Mouse (Mus musculus) MEL (cell line): ENCODE data around the gene Mylk. TPM values are rescaled to one million over a fixed set of nuclear protein-coding genes. Genes with fewer than 3 reads are reported as not detected.

Experiments
- DNase-seq: peaks from one replicate; pipeline ENCODE4 v3.0.0; 2011; ENCODE audit warnings: low read depth, low spot score
- H3K27ac ChIP-seq: 2 replicates; pipeline ENCODE4 v1.5.1; 2012; ENCODE audit warnings: low read depth, mild to moderate bottlenecking, control low read depth, low read length, moderate library complexity; ENCODE audit not compliant: control insufficient read depth
- H3K27me3 ChIP-seq, 2 experiments: fragments of 150-350 bp in 1 of 2; sonication (generic) in 1 of 2; 2 replicates each; pipeline ENCODE4 v1.6.1; 2012; ENCODE audit warnings: low read length in 2 of 2, mild to moderate bottlenecking in 2 of 2, improper control_type of control experiment in 1 of 2, moderate library complexity in 1 of 2; ENCODE audit not compliant: insufficient read depth in 2 of 2, control insufficient read depth in 1 of 2
- H3K36me3 ChIP-seq, 2 experiments: 2 replicates each; pipeline ENCODE4 v1.6.1; 2012 to 2014; ENCODE audit warnings: low read length in 2 of 2, improper control_type of control experiment in 1 of 2, inconsistent platforms in 1 of 2, mild to moderate bottlenecking in 1 of 2; ENCODE audit not compliant: insufficient read depth in 2 of 2, control insufficient read depth in 1 of 2
- H3K4me1 ChIP-seq, 2 experiments: fragments of 150-350 bp in 1 of 2; sonication (generic) in 1 of 2; 2 replicates each; pipeline ENCODE4 v1.6.1; 2012; ENCODE audit warnings: low read length in 2 of 2, improper control_type of control experiment in 1 of 2, mild to moderate bottlenecking in 1 of 2; ENCODE audit not compliant: insufficient read depth in 2 of 2, control insufficient read depth in 1 of 2
- H3K4me3 ChIP-seq, 2 experiments: fragments of 150-350 bp in 1 of 2; sonication (generic) in 1 of 2; 2 replicates each; pipeline ENCODE4 v1.5.1; 2012; ENCODE audit warnings: low read depth in 2 of 2, low read length in 2 of 2, mild to moderate bottlenecking in 2 of 2, moderate library complexity in 2 of 2, control low read depth in 1 of 2, improper control_type of control experiment in 1 of 2; ENCODE audit not compliant: control insufficient read depth in 1 of 2, insufficient read depth in 1 of 2
- H3K79me2 ChIP-seq: 2 replicates; pipeline ENCODE4 v1.6.1; 2012; ENCODE audit warnings: mild to moderate bottlenecking, low read length, moderate library complexity; ENCODE audit not compliant: control insufficient read depth, poor library complexity, insufficient read depth
- H3K9ac ChIP-seq: 2 replicates; pipeline ENCODE4 v1.6.1; 2012; ENCODE audit warnings: low read depth, mild to moderate bottlenecking, control low read depth, low read length, moderate library complexity; ENCODE audit not compliant: control insufficient read depth, poor library complexity, severe bottlenecking
- H3K9me3 ChIP-seq: fragments of 150-350 bp; sonication (generic); replicated peaks from 2 replicates; pipeline ENCODE4 v1.6.1; 2012; ENCODE audit warnings: mild to moderate bottlenecking, low read length, improper control_type of control experiment, moderate library complexity; ENCODE audit not compliant: insufficient read depth
- CHD1 ChIP-seq: IDR thresholded peaks from 2 replicates; pipeline ENCODE4 v1.6.1; 2012; ENCODE audit warnings: low read depth, mild to moderate bottlenecking, inconsistent platforms, low read length, improper control_type of control experiment
- CHD2 ChIP-seq: IDR thresholded peaks from 2 replicates; pipeline ENCODE4 v1.6.1; 2011; ENCODE audit warnings: low read length, improper control_type of control experiment
- CTCF ChIP-seq, 3 experiments: IDR thresholded peaks in 2 of 3; conservative IDR thresholded peaks in 1 of 3; 2 replicates each; pipeline ENCODE4 v1.5.1; 2011 to 2012; ENCODE audit warnings: low read length in 3 of 3, low read depth in 2 of 3, mild to moderate bottlenecking in 2 of 3, improper control_type of control experiment in 1 of 3, inconsistent platforms in 1 of 3, mixed read lengths in 1 of 3, moderate library complexity in 1 of 3; ENCODE audit not compliant: control insufficient read depth in 1 of 3, insufficient read depth in 1 of 3, poor library complexity in 1 of 3, severe bottlenecking in 1 of 3
- E2F4 ChIP-seq: IDR thresholded peaks from 2 replicates; pipeline ENCODE4 v1.6.1; 2011; ENCODE audit warnings: low read depth, low read length, improper control_type of control experiment, borderline replicate concordance
- EP300 ChIP-seq, 2 experiments: IDR thresholded peaks; 2 replicates each; pipeline ENCODE4 v1.6.1; 2011; ENCODE audit warnings: improper control_type of control experiment in 2 of 2, low read length in 2 of 2, low read depth in 1 of 2, mild to moderate bottlenecking in 1 of 2
- GATA1 ChIP-seq: IDR thresholded peaks from 2 replicates; pipeline ENCODE4 v1.6.1; 2011; ENCODE audit warnings: low read depth, low read length, improper control_type of control experiment
- HCFC1 ChIP-seq: IDR thresholded peaks from 2 replicates; pipeline ENCODE4 v1.6.1; 2012; ENCODE audit warnings: low read depth, mild to moderate bottlenecking, inconsistent platforms, low read length, improper control_type of control experiment, moderate library complexity
- KAT2A ChIP-seq: conservative IDR thresholded peaks from 2 replicates; pipeline ENCODE4 v1.6.1; 2012; ENCODE audit warnings: low read depth, low read length, improper control_type of control experiment, inconsistent platforms
- MAX ChIP-seq: IDR thresholded peaks from 2 replicates; pipeline ENCODE4 v1.6.1; 2011; ENCODE audit warnings: low read length, improper control_type of control experiment
- MAZ ChIP-seq: IDR thresholded peaks from 2 replicates; pipeline ENCODE4 v1.6.1; 2012; ENCODE audit warnings: low read depth, mild to moderate bottlenecking, inconsistent platforms, low read length, improper control_type of control experiment
- MEF2A ChIP-seq: IDR thresholded peaks from 2 replicates; pipeline ENCODE4 v1.6.1; 2014; ENCODE audit warnings: low read depth, mild to moderate bottlenecking, inconsistent platforms, low read length, improper control_type of control experiment; ENCODE audit not compliant: poor library complexity, insufficient replicate concordance, severe bottlenecking; ENCODE audit errors: extremely low read depth
- MXI1 ChIP-seq: IDR thresholded peaks from 2 replicates; pipeline ENCODE4 v1.6.1; 2011; ENCODE audit warnings: mild to moderate bottlenecking, low read depth, low read length, improper control_type of control experiment
- MYB ChIP-seq: IDR thresholded peaks from 2 replicates; pipeline ENCODE4 v1.6.1; 2011; ENCODE audit warnings: mild to moderate bottlenecking, low read depth, low read length, improper control_type of control experiment
- MYC ChIP-seq: IDR thresholded peaks from 2 replicates; pipeline ENCODE4 v1.6.1; 2011; ENCODE audit warnings: low read depth, mild to moderate bottlenecking, low read length, improper control_type of control experiment, moderate library complexity
- NELFE ChIP-seq: IDR thresholded peaks from 2 replicates; pipeline ENCODE4 v1.6.1; 2011; ENCODE audit warnings: low read depth, low read length, improper control_type of control experiment
- NRF1 ChIP-seq: IDR thresholded peaks from 2 replicates; pipeline ENCODE4 v1.6.1; 2014; ENCODE audit warnings: low read depth, mild to moderate bottlenecking, inconsistent platforms, low read length, improper control_type of control experiment, moderate library complexity; ENCODE audit not compliant: poor library complexity, insufficient read depth, severe bottlenecking
- RCOR1 ChIP-seq: IDR thresholded peaks from 2 replicates; pipeline ENCODE4 v1.6.1; 2012; ENCODE audit warnings: low read depth, mild to moderate bottlenecking, inconsistent platforms, low read length, improper control_type of control experiment
- ZMIZ1 ChIP-seq: IDR thresholded peaks from 2 replicates; pipeline ENCODE4 v1.6.1; 2012; ENCODE audit warnings: low read depth, mild to moderate bottlenecking, inconsistent platforms, low read length, improper control_type of control experiment, moderate library complexity
- polyA plus RNA-seq, 2 experiments: library from polyadenylated mRNA; stranded (reverse) in 1 of 2; unstranded in 1 of 2; fragments of >175 nt in 1 of 2; fragments of >200 nt in 1 of 2; gene quantifications; 2 replicates each; pipeline versions ENCODE4 v1.2.1 to v1.2.4; 2012; ENCODE audit warnings: low replicate concordance in 2 of 2, low read depth in 1 of 2; ENCODE audit not compliant: insufficient read length in 2 of 2, insufficient read depth in 1 of 2, missing spikeins in 1 of 2
- total RNA-seq: library from RNA; depleted of rRNA; stranded (reverse); fragments of 300-350 nt; gene quantifications from 2 replicates; pipeline ENCODE4 v1.2.3, GENCODE M21; 2012

Mylk gene
- total and polyA plus RNA-seq, 3 experiments: not detected

DNA sequence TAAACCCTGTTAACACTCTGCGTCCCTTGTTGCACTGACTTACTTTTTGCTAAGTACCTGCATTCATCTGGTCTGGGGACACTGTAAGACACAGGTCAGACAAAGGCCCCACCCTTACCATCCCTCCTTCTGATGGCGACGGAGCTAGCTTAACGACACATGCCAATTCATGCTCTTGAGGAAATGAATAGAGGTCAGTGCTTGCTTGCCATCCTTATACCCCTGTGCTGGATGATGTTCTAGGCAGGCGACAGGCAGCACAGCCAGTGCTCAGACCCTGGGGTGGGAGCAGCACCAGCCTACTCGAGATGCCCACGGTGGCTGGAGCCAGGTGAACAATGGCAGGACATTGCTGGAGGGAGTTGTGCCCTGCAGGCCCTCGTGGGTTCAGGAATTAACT lies 157.8 kb downstream of the Mylk start:
- no peaks in the 10 kb centered on the region for H3K27me3 ChIP-seq
- no peaks in the 10 kb centered on the region for H3K79me2 ChIP-seq
- no peak for DNase-seq
- no peak for TF ChIP-seq RCOR1
- no peak for TF ChIP-seq MXI1
- TF ChIP-seq NELFE: no peak
- no peak for TF ChIP-seq HCFC1
- TF ChIP-seq CHD1: no peak
- no peak for TF ChIP-seq CTCF (IDR thresholded peaks at IDR 0.05 in 2 of 3, conservative IDR thresholded peaks at IDR 0.05 in 1 of 3; ENCODE audit: control insufficient read depth in 1 of 3, insufficient read depth in 1 of 3, low read depth in 2 of 3, low read length in 3 of 3, poor library complexity in 1 of 3, severe bottlenecking in 1 of 3)
- no peak for TF ChIP-seq MAZ
- TF ChIP-seq KAT2A: no peak
- no peak for TF ChIP-seq ZMIZ1
- TF ChIP-seq E2F4: no peak
- TF ChIP-seq GATA1: no peak
- H3K9me3 ChIP-seq: no peaks in the 10 kb centered on the region
- H3K36me3 ChIP-seq: no peaks in the 10 kb centered on the region
- H3K27ac ChIP-seq: no peak overlapping the region
- no peaks in the 10 kb centered on the region for H3K4me1 ChIP-seq
- no peak overlapping the region for H3K9ac ChIP-seq
- H3K4me3 ChIP-seq: no peak overlapping the region

DNA sequence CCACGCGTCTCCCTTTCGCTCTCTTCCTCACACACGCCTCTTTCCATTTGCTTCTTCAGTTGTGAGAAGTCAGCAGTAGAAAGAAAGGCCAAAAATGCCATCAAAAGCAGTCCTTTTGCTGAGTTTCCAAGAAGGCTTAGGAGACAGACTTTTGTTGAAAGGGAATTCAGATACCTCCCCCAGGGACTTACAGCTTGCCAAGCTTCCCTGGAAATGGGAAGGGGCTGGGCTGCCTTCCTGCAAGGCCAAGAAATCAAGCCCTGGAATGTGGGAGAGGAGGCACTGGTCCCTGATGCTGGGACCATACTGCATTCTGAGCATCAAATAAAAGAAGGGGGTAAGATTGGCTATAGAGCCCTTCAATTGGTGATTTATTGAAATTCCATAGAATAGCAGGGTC lies 159.9 kb downstream of the Mylk start:
- Histone ChIP-seq H3K9me3 (no peaks in the 10 kb centered on the region), H3K4me1 (no peaks in the 10 kb centered on the region), H3K27ac (no peak overlapping the region), H3K27me3 (no peaks in the 10 kb centered on the region), H3K4me3 (no peak overlapping the region), H3K9ac (no peak overlapping the region), H3K36me3 (no peaks in the 10 kb centered on the region), H3K79me2 (no peaks in the 10 kb centered on the region)
- no peak for DNase-seq
- TF ChIP-seq MEF2A (no peak), MYC (no peak), CHD2 (no peak), RCOR1 (no peak), NRF1 (no peak), MYB (no peak), MAX (no peak), EP300 (IDR thresholded peaks at IDR 0.05; ENCODE audit: low read depth in 1 of 2, low read length in 2 of 2) (no peak), ZMIZ1 (no peak)
